Mouse (Mus musculus) heart, postnatal 0 days (tissue): Measurements from ENCODE around the gene Fgg.

Experiments
- CTCF ChIP-seq: IDR thresholded peaks from 2 replicates; pipeline ENCODE4 v1.5.1; 2016; ENCODE audit warnings: antibody characterized with exemption, control low read depth, low read depth
- EP300 ChIP-seq: IDR thresholded peaks from 2 replicates; pipeline ENCODE4 v1.6.1; 2016; ENCODE audit warnings: antibody characterized with exemption, low read depth

GRCm38 (mm10) chr3:82984840-82985239 lies 22.7 kb upstream of the Fgg start:
- TF ChIP-seq CTCF, result peak; percentile 36
- TF ChIP-seq EP300, result no peak
